Mouse (Mus musculus) heart, postnatal 0 days (tissue): Measurements from ENCODE around the gene Nanog. TPM values are rescaled to one million over a fixed set of nuclear protein-coding genes. Genes with fewer than 3 reads are reported as not detected.
A peak's percentile ranks its signal among the peaks of the same experiment; 100 is the strongest.

ENCODE experiments used
- ATAC-seq: fragments of 200-750 bp; cut with Nextera tagmentation; 2 replicates; pipeline ENCODE4 v1.8.0; 2017; ENCODE audit warnings: low read depth, moderate number of reproducible peaks, moderate library complexity; ENCODE audit not compliant: insufficient read depth
- DNase-seq: peaks from one replicate; pipeline ENCODE4 v3.0.0-alpha.2; 2016; ENCODE audit warnings: low spot score
- H3K27ac ChIP-seq: fragments of 300-500 bp; sonication (generic); 2 replicates; pipeline ENCODE4 v1.5.1; 2014; ENCODE audit warnings: low read depth, mild to moderate bottlenecking
- H3K27me3 ChIP-seq: fragments of 300-500 bp; sonication (generic); 2 replicates; pipeline ENCODE4 v1.6.1; 2014; ENCODE audit warnings: low read length, mixed read lengths; ENCODE audit not compliant: control insufficient read depth, insufficient read depth
- H3K36me3 ChIP-seq: fragments of 300-500 bp; sonication (generic); replicated peaks from 2 replicates; pipeline ENCODE4 v1.6.1; 2014; ENCODE audit warnings: low read length, mixed read lengths; ENCODE audit not compliant: control insufficient read depth, insufficient read depth
- H3K4me1 ChIP-seq: fragments of 300-500 bp; sonication (generic); 2 replicates; pipeline ENCODE4 v1.6.1; 2014; ENCODE audit warnings: antibody characterized with exemption; ENCODE audit not compliant: control insufficient read depth, insufficient read depth
- H3K4me2 ChIP-seq: fragments of 300-500 bp; sonication (generic); 2 replicates; pipeline ENCODE4 v1.6.1; 2014; ENCODE audit warnings: low read depth, mild to moderate bottlenecking, low read length, moderate library complexity
- H3K4me3 ChIP-seq: fragments of 300-500 bp; sonication (generic); 2 replicates; pipeline ENCODE4 v1.5.1; 2014; ENCODE audit warnings: low read depth, low read length
- H3K9ac ChIP-seq: fragments of 300-500 bp; sonication (generic); replicated peaks from 2 replicates; pipeline ENCODE4 v1.6.1; 2014; ENCODE audit warnings: low read depth, low read length, mixed read lengths
- H3K9me3 ChIP-seq: fragments of 300-500 bp; sonication (generic); replicated peaks from 2 replicates; pipeline ENCODE4 v1.6.1; 2016; ENCODE audit warnings: low read length; ENCODE audit not compliant: control insufficient read depth
- CTCF ChIP-seq: IDR thresholded peaks from 2 replicates; pipeline ENCODE4 v1.5.1; 2016; ENCODE audit warnings: antibody characterized with exemption, control low read depth, low read depth
- EP300 ChIP-seq: IDR thresholded peaks from 2 replicates; pipeline ENCODE4 v1.6.1; 2016; ENCODE audit warnings: antibody characterized with exemption, low read depth
- WGBS: fragments of 180-500 bp; shearing (Covaris S2); extraction: QIAGEN DNeasy Blood & Tissue Kit; methylation state at CpG from one replicate; pipeline ENCODE4 v1.1.7; 2014; 5-methylcytosine and 5-hydroxymethylcytosine counted together
- polyA plus RNA-seq: library from polyadenylated mRNA; unstranded; fragments of >200 nt; fragmentation: Nextera tagmentation; extraction: Ambion mirVana; gene quantifications from 2 replicates; pipeline ENCODE4 v1.2.1, GENCODE M21; 2015
- total RNA-seq: library from RNA; depleted of rRNA; stranded (reverse); fragments of >200 nt; gene quantifications from 2 replicates; pipeline ENCODE4 v1.2.3, GENCODE M21; 2014; ENCODE audit warnings: low replicate concordance

Gene Nanog
- total and polyA plus RNA-seq, 2 experiments from 2014 or later: 0.61 to 0.73 TPM

- no peak for TF ChIP-seq EP300
- no peak for TF ChIP-seq CTCF
- peaks cover 10% of the 10 kb centered on the region; the same call in 1 of the 2 replicates for H3K4me1 ChIP-seq
- peak overlapping the region; percentile 68 for H3K4me2 ChIP-seq
- 42% methylated on average over 10 of the region's 10 CpGs for WGBS
- no peak overlapping the region for H3K27ac ChIP-seq
- H3K36me3 ChIP-seq: no peaks in the 10 kb centered on the region
- H3K27me3 ChIP-seq: no peaks in the 10 kb centered on the region
- no peak overlapping the region for H3K4me3 ChIP-seq
- DNase-seq: no peak
- no peaks in the 10 kb centered on the region for H3K9me3 ChIP-seq
- no peak overlapping the region for H3K9ac ChIP-seq
- no peak for ATAC-seq
Measured at GRCm38 (mm10) chr6:122670201-122670551, 37.1 kb upstream of the Nanog start.

GRCm38 (mm10) chr6:122670841-122671240 is 36.4 kb upstream of the Nanog start:
- no peak overlapping the region for H3K4me3 ChIP-seq
- no peaks in the 10 kb centered on the region for H3K27me3 ChIP-seq
- TF ChIP-seq CTCF (no peak), EP300 (no peak)
- 88% methylated on average over 4 of the region's 4 CpGs for WGBS
- no peak for ATAC-seq
- no peaks in the 10 kb centered on the region for H3K9me3 ChIP-seq
- H3K4me1 ChIP-seq: peaks cover 7% of the 10 kb centered on the region; the same call in 1 of the 2 replicates
- no peak overlapping the region for H3K27ac ChIP-seq
- no peak for DNase-seq
- no peak overlapping the region for H3K4me2 ChIP-seq
- H3K9ac ChIP-seq: no peak overlapping the region
- H3K36me3 ChIP-seq: no peaks in the 10 kb centered on the region

- Histone ChIP-seq H3K9ac (no peak overlapping the region), H3K4me3 (no peak overlapping the region), H3K4me2 (no peak overlapping the region), H3K27ac (no peak overlapping the region), H3K9me3 (no peaks in the 10 kb centered on the region), H3K4me1 (peaks cover 5% of the 10 kb centered on the region; the same call in 1 of the 2 replicates), H3K27me3 (no peaks in the 10 kb centered on the region), H3K36me3 (no peaks in the 10 kb centered on the region)
- no peak for ATAC-seq
- DNase-seq: no peak
- TF ChIP-seq CTCF (no peak), EP300 (no peak)
- 36% methylated on average over 8 of the region's 8 CpGs for WGBS
Measured at GRCm38 (mm10) chr6:122672746-122673145, 34.5 kb upstream of the Nanog start.

- TF ChIP-seq EP300 (no peak), CTCF (no peak)
- no peak overlapping the region for H3K4me3 ChIP-seq
- H3K9ac ChIP-seq: no peak overlapping the region
- no peaks in the 10 kb centered on the region for H3K36me3 ChIP-seq
- ATAC-seq: no peak
- WGBS: 75% methylated on average over 3 of the region's 3 CpGs
- no peak overlapping the region for H3K4me2 ChIP-seq
- DNase-seq: no peak
- no peaks in the 10 kb centered on the region for H3K9me3 ChIP-seq
- no peaks in the 10 kb centered on the region for H3K4me1 ChIP-seq
- no peaks in the 10 kb centered on the region for H3K27me3 ChIP-seq
- no peak overlapping the region for H3K27ac ChIP-seq
Measured at GRCm38 (mm10) chr6:122682646-122683045, 24.6 kb upstream of the Nanog start.

GRCm38 (mm10) chr6:122686709-122687108 is 20.6 kb upstream of the Nanog start:
- no peak overlapping the region for H3K27ac ChIP-seq
- DNase-seq (no peak), ATAC-seq (no peak)
- no peak overlapping the region for H3K4me3 ChIP-seq
- H3K4me1 ChIP-seq: no peaks in the 10 kb centered on the region
- no peaks in the 10 kb centered on the region for H3K27me3 ChIP-seq
- H3K9me3 ChIP-seq: no peaks in the 10 kb centered on the region
- H3K9ac ChIP-seq: no peak overlapping the region
- H3K4me2 ChIP-seq: no peak overlapping the region
- 88% methylated on average over 13 of the region's 13 CpGs for whole genome bisulfite sequencing
- TF ChIP-seq CTCF (no peak), EP300 (no peak)
- no peaks in the 10 kb centered on the region for H3K36me3 ChIP-seq

GRCm38 (mm10) chr6:122689411-122690055 is 17.8 kb upstream of the Nanog start:
- no peaks in the 10 kb centered on the region for H3K4me1 ChIP-seq
- no peak overlapping the region for H3K9ac ChIP-seq
- no peak overlapping the region for H3K4me3 ChIP-seq
- H3K9me3 ChIP-seq: no peaks in the 10 kb centered on the region
- WGBS: 76% methylated on average over 6 of the region's 6 CpGs
- no peak overlapping the region for H3K4me2 ChIP-seq
- no peaks in the 10 kb centered on the region for H3K36me3 ChIP-seq
- no peak for TF ChIP-seq EP300
- TF ChIP-seq CTCF: no peak
- ATAC-seq: no peak
- H3K27ac ChIP-seq: no peak overlapping the region
- DNase-seq: no peak
- H3K27me3 ChIP-seq: no peaks in the 10 kb centered on the region
